Mouse (Mus musculus) embryonic fibroblast, embryonic 13.5 days (primary cell): ENCODE results near the gene Zfp119b. TPM values are rescaled to one million over a fixed set of nuclear protein-coding genes. Genes with fewer than 3 reads are reported as not detected.

ENCODE experiments used
- polyA plus RNA-seq: library from polyadenylated mRNA; stranded (reverse); fragments of >200 nt; gene quantifications from 2 replicates; pipeline ENCODE4 v1.2.4, GENCODE M21; 2011; ENCODE audit warnings: low read depth; ENCODE audit not compliant: missing spikeins, insufficient read length

Zfp119b gene
- polyA plus RNA-seq, 1 experiment = 5.4 TPM

Other genes with a start within 250 kb of the Zfp119b start
- gene Pot1b, start 236.9 kb downstream of the Zfp119b start, polyA plus RNA-seq = 7.2 and 10.1 TPM in 2 replicates
- gene Adgre4, start 199.5 kb downstream of the Zfp119b start, polyA plus RNA-seq = not detected in 2 replicates
- gene Zfp119a, start 70.6 kb downstream of the Zfp119b start, polyA plus RNA-seq = 3.8 and 5.6 TPM in 2 replicates
- 5.8 and 10.1 TPM in 2 replicates for gene Zfp959, start 57.4 kb downstream of the Zfp119b start, polyA plus RNA-seq
- gene Ebi3, start 3.1 kb upstream of the Zfp119b start, polyA plus RNA-seq = not detected in 2 replicates
- 8.0 and 8.9 TPM in 2 replicates for gene Yju2, start 9.6 kb upstream of the Zfp119b start, polyA plus RNA-seq
- 0.39 TPM in 1 of 2 replicates, not detected in the other for gene Shd, start 21.0 kb upstream of the Zfp119b start, polyA plus RNA-seq
- gene Fsd1, start 37.0 kb upstream of the Zfp119b start, polyA plus RNA-seq = 5.9 and 9.5 TPM in 2 replicates
- 0.35 and 0.58 TPM in 2 replicates for gene Stap2, start 56.1 kb upstream of the Zfp119b start, polyA plus RNA-seq
- 45.3 and 51.1 TPM in 2 replicates for gene Mpnd, start 56.2 kb upstream of the Zfp119b start, polyA plus RNA-seq
- 89.5 and 105 TPM in 2 replicates for gene Sh3gl1, start 87.1 kb upstream of the Zfp119b start, polyA plus RNA-seq
- gene Chaf1a, start 90.9 kb upstream of the Zfp119b start, polyA plus RNA-seq = 13.3 and 13.9 TPM in 2 replicates
- 35.2 and 36.6 TPM in 2 replicates for gene Ubxn6, start 125.5 kb upstream of the Zfp119b start, polyA plus RNA-seq
- gene Hdgfl2, start 130.1 kb upstream of the Zfp119b start, polyA plus RNA-seq = 55.0 and 57.9 TPM in 2 replicates
- gene Plin4, start 160.3 kb upstream of the Zfp119b start, polyA plus RNA-seq = 0.14 and 0.70 TPM in 2 replicates
- not detected in 2 replicates for gene Plin5, start 168.1 kb upstream of the Zfp119b start, polyA plus RNA-seq
- not detected in 2 replicates for gene Lrg1, start 172.5 kb upstream of the Zfp119b start, polyA plus RNA-seq
- gene Sema6b, start 190.8 kb upstream of the Zfp119b start, polyA plus RNA-seq = 0.21 and 0.52 TPM in 2 replicates
- gene Tnfaip8l1, start 213.0 kb upstream of the Zfp119b start, polyA plus RNA-seq = 0.72 and 2.1 TPM in 2 replicates
- 55.2 and 63.0 TPM in 2 replicates for gene Mydgf, start 234.4 kb upstream of the Zfp119b start, polyA plus RNA-seq